Mouse (Mus musculus) MEL (cell line): ENCODE results near the gene 4930544D05Rik. TPM values are rescaled to one million over a fixed set of nuclear protein-coding genes. Genes with fewer than 3 reads are reported as not detected.

Source experiments
- DNase-seq: peaks from one replicate; pipeline ENCODE4 v3.0.0; 2011; ENCODE audit warnings: low read depth, low spot score
- H3K27ac ChIP-seq: 2 replicates; pipeline ENCODE4 v1.5.1; 2012; ENCODE audit warnings: low read depth, mild to moderate bottlenecking, control low read depth, low read length, moderate library complexity; ENCODE audit not compliant: control insufficient read depth
- H3K27me3 ChIP-seq, 2 experiments: fragments of 150-350 bp in 1 of 2; sonication (generic) in 1 of 2; 2 replicates each; pipeline ENCODE4 v1.6.1; 2012; ENCODE audit warnings: low read length in 2 of 2, mild to moderate bottlenecking in 2 of 2, improper control_type of control experiment in 1 of 2, moderate library complexity in 1 of 2; ENCODE audit not compliant: insufficient read depth in 2 of 2, control insufficient read depth in 1 of 2
- H3K36me3 ChIP-seq, 2 experiments: 2 replicates each; pipeline ENCODE4 v1.6.1; 2012 to 2014; ENCODE audit warnings: low read length in 2 of 2, improper control_type of control experiment in 1 of 2, inconsistent platforms in 1 of 2, mild to moderate bottlenecking in 1 of 2; ENCODE audit not compliant: insufficient read depth in 2 of 2, control insufficient read depth in 1 of 2
- H3K4me1 ChIP-seq, 2 experiments: fragments of 150-350 bp in 1 of 2; sonication (generic) in 1 of 2; 2 replicates each; pipeline ENCODE4 v1.6.1; 2012; ENCODE audit warnings: low read length in 2 of 2, improper control_type of control experiment in 1 of 2, mild to moderate bottlenecking in 1 of 2; ENCODE audit not compliant: insufficient read depth in 2 of 2, control insufficient read depth in 1 of 2
- H3K4me3 ChIP-seq, 2 experiments: fragments of 150-350 bp in 1 of 2; sonication (generic) in 1 of 2; 2 replicates each; pipeline ENCODE4 v1.5.1; 2012; ENCODE audit warnings: low read depth in 2 of 2, low read length in 2 of 2, mild to moderate bottlenecking in 2 of 2, moderate library complexity in 2 of 2, control low read depth in 1 of 2, improper control_type of control experiment in 1 of 2; ENCODE audit not compliant: control insufficient read depth in 1 of 2, insufficient read depth in 1 of 2
- H3K79me2 ChIP-seq: 2 replicates; pipeline ENCODE4 v1.6.1; 2012; ENCODE audit warnings: mild to moderate bottlenecking, low read length, moderate library complexity; ENCODE audit not compliant: control insufficient read depth, poor library complexity, insufficient read depth
- H3K9ac ChIP-seq: 2 replicates; pipeline ENCODE4 v1.6.1; 2012; ENCODE audit warnings: low read depth, mild to moderate bottlenecking, control low read depth, low read length, moderate library complexity; ENCODE audit not compliant: control insufficient read depth, poor library complexity, severe bottlenecking
- H3K9me3 ChIP-seq: fragments of 150-350 bp; sonication (generic); replicated peaks from 2 replicates; pipeline ENCODE4 v1.6.1; 2012; ENCODE audit warnings: mild to moderate bottlenecking, low read length, improper control_type of control experiment, moderate library complexity; ENCODE audit not compliant: insufficient read depth
- CHD2 ChIP-seq: IDR thresholded peaks from 2 replicates; pipeline ENCODE4 v1.6.1; 2011; ENCODE audit warnings: low read length, improper control_type of control experiment
- ELF1 ChIP-seq: IDR thresholded peaks from 2 replicates; pipeline ENCODE4 v1.6.1; 2014; ENCODE audit warnings: low read depth, mild to moderate bottlenecking, inconsistent platforms, low read length, improper control_type of control experiment, moderate library complexity
- ETS1 ChIP-seq: IDR thresholded peaks from 2 replicates; pipeline ENCODE4 v1.6.1; 2012; ENCODE audit warnings: low read depth, mild to moderate bottlenecking, inconsistent platforms, low read length, improper control_type of control experiment, moderate library complexity
- GABPA ChIP-seq: IDR thresholded peaks from 2 replicates; pipeline ENCODE4 v1.6.1; 2012; ENCODE audit warnings: low read depth, mild to moderate bottlenecking, inconsistent platforms, low read length, improper control_type of control experiment, moderate library complexity
- GATA1 ChIP-seq: IDR thresholded peaks from 2 replicates; pipeline ENCODE4 v1.6.1; 2011; ENCODE audit warnings: low read depth, low read length, improper control_type of control experiment
- MAZ ChIP-seq: IDR thresholded peaks from 2 replicates; pipeline ENCODE4 v1.6.1; 2012; ENCODE audit warnings: low read depth, mild to moderate bottlenecking, inconsistent platforms, low read length, improper control_type of control experiment
- MYC ChIP-seq: IDR thresholded peaks from 2 replicates; pipeline ENCODE4 v1.6.1; 2011; ENCODE audit warnings: low read depth, mild to moderate bottlenecking, low read length, improper control_type of control experiment, moderate library complexity
- SIN3A ChIP-seq: IDR thresholded peaks from 2 replicates; pipeline ENCODE4 v1.6.1; 2012; ENCODE audit warnings: low read length, improper control_type of control experiment, inconsistent platforms
- SMC3 ChIP-seq: IDR thresholded peaks from 2 replicates; pipeline ENCODE4 v1.6.1; 2011; ENCODE audit warnings: low read depth, low read length, improper control_type of control experiment
- TAL1 ChIP-seq: IDR thresholded peaks from 2 replicates; pipeline ENCODE4 v1.6.1; 2012; ENCODE audit warnings: mild to moderate bottlenecking, inconsistent platforms, low read length, moderate library complexity, mixed read lengths
- UBTF ChIP-seq: IDR thresholded peaks from 2 replicates; pipeline ENCODE4 v1.6.1; 2012; ENCODE audit warnings: low read depth, mild to moderate bottlenecking, inconsistent platforms, low read length, improper control_type of control experiment, moderate library complexity, borderline replicate concordance; ENCODE audit not compliant: insufficient read depth
- USF2 ChIP-seq, 2 experiments: IDR thresholded peaks; 2 replicates each; pipeline ENCODE4 v1.6.1; 2011 to 2012; ENCODE audit warnings: improper control_type of control experiment in 2 of 2, low read length in 2 of 2, borderline replicate concordance in 1 of 2, inconsistent platforms in 1 of 2, low read depth in 1 of 2, mild to moderate bottlenecking in 1 of 2; ENCODE audit not compliant: insufficient read depth in 1 of 2
- ZNF384 ChIP-seq: IDR thresholded peaks from 2 replicates; pipeline ENCODE4 v1.6.1; 2012; ENCODE audit warnings: low read depth, mild to moderate bottlenecking, inconsistent platforms, low read length, improper control_type of control experiment
- polyA plus RNA-seq, 2 experiments: library from polyadenylated mRNA; stranded (reverse) in 1 of 2; unstranded in 1 of 2; fragments of >175 nt in 1 of 2; fragments of >200 nt in 1 of 2; gene quantifications; 2 replicates each; pipeline versions ENCODE4 v1.2.1 to v1.2.4; 2012; ENCODE audit warnings: low replicate concordance in 2 of 2, low read depth in 1 of 2; ENCODE audit not compliant: insufficient read length in 2 of 2, insufficient read depth in 1 of 2, missing spikeins in 1 of 2
- total RNA-seq: library from RNA; depleted of rRNA; stranded (reverse); fragments of 300-350 nt; gene quantifications from 2 replicates; pipeline ENCODE4 v1.2.3, GENCODE M21; 2012

Gene 4930544D05Rik
- total and polyA plus RNA-seq, 3 experiments, result 0.10 TPM; not detected in 2

- TF ChIP-seq CHD2 (no peak), GATA1 (no peak), MYC (0 out of 2 replicates have a peak, but pooled peaks have one; percentile 43), UBTF (no peak), SIN3A (peak; percentile 64)
- TF ChIP-seq, all 39 proteins: peak for 7
Measured at GRCm38 (mm10) chr11:70629557-70629956, 13.9 kb downstream of the 4930544D05Rik start (continued).

DNA sequence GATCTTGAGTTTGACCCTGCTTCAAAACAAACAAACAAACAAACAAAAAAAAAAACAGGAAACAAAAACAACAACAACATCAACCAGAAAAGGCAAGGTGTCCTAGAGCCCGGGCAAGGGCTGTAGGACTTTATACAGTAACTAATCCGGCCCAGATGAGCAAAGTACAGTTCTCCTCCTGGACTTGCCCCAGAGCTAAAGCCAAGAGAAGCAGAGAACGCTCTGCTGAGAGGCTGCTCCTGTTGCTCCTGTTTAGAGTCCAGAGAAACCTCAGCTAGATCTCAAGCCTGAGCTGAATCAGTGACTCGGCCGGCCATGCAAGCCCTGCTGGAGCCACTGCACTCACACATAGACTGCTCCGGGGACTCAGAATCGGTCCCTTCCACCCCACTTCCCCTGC, 14.5 kb downstream of the 4930544D05Rik start:
- H3K27me3 ChIP-seq, result no peaks in the 10 kb centered on the region
- H3K4me3 ChIP-seq, result peak overlapping the region; percentile 34 to 39; a peak in 3 of 4 replicates
- no peaks in the 10 kb centered on the region for H3K79me2 ChIP-seq
- no peak overlapping the region for H3K27ac ChIP-seq
- H3K36me3 ChIP-seq, result peaks cover 0 to 2% of the 10 kb centered on the region in 2 experiments; a peak in 1 of 4 replicates
- no peak for TF ChIP-seq TAL1
- no peak for TF ChIP-seq MAZ
- no peak for TF ChIP-seq ZNF384
- no peak for TF ChIP-seq UBTF
- no peak for TF ChIP-seq GABPA
- 0 out of 2 replicates have a peak, but pooled peaks have one; percentile 19 for TF ChIP-seq SMC3
- no peak for TF ChIP-seq USF2 (IDR thresholded peaks at IDR 0.05; ENCODE audit: borderline replicate concordance in 1 of 2, insufficient read depth in 1 of 2, low read depth in 1 of 2, low read length in 2 of 2)
- H3K9me3 ChIP-seq, result no peaks in the 10 kb centered on the region
- H3K4me1 ChIP-seq, result peaks cover 0 to 8% of the 10 kb centered on the region in 2 experiments; a peak in 2 of 4 replicates
- DNase-seq, result peak; percentile 67
- peak overlapping the region; percentile 63 for H3K9ac ChIP-seq

GRCm38 (mm10) chr11:70635601-70636000, 20.0 kb downstream of the 4930544D05Rik start:
- Histone ChIP-seq H3K4me3 (no peak overlapping the region), H3K9me3 (no peaks in the 10 kb centered on the region), H3K4me1 (peaks cover 14 to 38% of the 10 kb centered on the region in 2 experiments), H3K36me3 (peaks cover 0 to 36% of the 10 kb centered on the region in 2 experiments; a peak in 2 of 4 replicates), H3K27ac (no peak overlapping the region), H3K9ac (no peak overlapping the region), H3K27me3 (no peaks in the 10 kb centered on the region), H3K79me2 (peaks cover 8% of the 10 kb centered on the region; the same call in 1 of the 2 replicates)
- TF ChIP-seq ETS1 (no peak), UBTF (no peak), ELF1 (no peak), CHD2 (no peak)
- no peak for DNase-seq
